Mouse (Mus musculus): ENCODE measurements at regions not wholly inside any gene's neighbourhood (a gene's known extent, or its start where the extent isn't known, plus 50 kb on each side); places are given as distances from the start of the nearest gene placed in this dataset.

- WGBS, result 46% methylated on average over 3 of the region's 3 CpGs
- DNase-seq (ENCODE audit: low read depth, low spot score), result no peak
These were observed 615.5 kb downstream of the Prdm13 start for GRCm38 (mm10) chr4:21070198-21070785.

Data from large intestine, adult 2 months (tissue).